Mouse (Mus musculus) heart, adult 2 months (tissue): Measurements from ENCODE around the gene Lhx2. TPM values are rescaled to one million over a fixed set of nuclear protein-coding genes. Genes with fewer than 3 reads are reported as not detected.

Source experiments
- DNase-seq, 2 experiments: peaks; one replicate each; pipeline ENCODE4 v3.0.0; 2021
- H3K27ac ChIP-seq: fragments of 200-600 bp; 2 replicates; pipeline ENCODE4 v1.8.1; 2022
- H3K27me3 ChIP-seq: fragments of 200-500 bp; 2 replicates; pipeline ENCODE4 v1.6.1; 2012; ENCODE audit warnings: mild to moderate bottlenecking, low read length, inconsistent platforms, mixed read lengths; ENCODE audit not compliant: control insufficient read depth, insufficient read depth
- H3K36me3 ChIP-seq: fragments of 200-500 bp; 2 replicates; pipeline ENCODE4 v1.6.1; 2012; ENCODE audit warnings: low read length, inconsistent platforms; ENCODE audit not compliant: control insufficient read depth, insufficient read depth
- H3K4me1 ChIP-seq: fragments of 200-500 bp; 2 replicates; pipeline ENCODE4 v1.6.1; 2011; ENCODE audit warnings: low read length; ENCODE audit not compliant: control insufficient read depth, insufficient read depth
- H3K4me3 ChIP-seq: fragments of 200-600 bp; 2 replicates; pipeline ENCODE4 v1.8.1; 2022
- H3K79me2 ChIP-seq: fragments of 200-500 bp; replicated peaks from 2 replicates; pipeline ENCODE4 v1.6.1; 2012; ENCODE audit warnings: mild to moderate bottlenecking, inconsistent platforms, low read length, moderate library complexity, mixed read lengths; ENCODE audit not compliant: control insufficient read depth, insufficient read depth
- H3K9ac ChIP-seq: fragments of 200-500 bp; 2 replicates; pipeline ENCODE4 v1.6.1; 2012; ENCODE audit warnings: low read depth, mild to moderate bottlenecking, control low read depth, inconsistent platforms, low read length, mixed read lengths
- CTCF ChIP-seq: fragments of 200-600 bp; IDR thresholded peaks from 2 replicates; pipeline ENCODE4 v1.8.1; 2022; ENCODE audit warnings: antibody characterized with exemption, mild to moderate bottlenecking, moderate library complexity
- EP300 ChIP-seq: fragments of 200-500 bp; IDR thresholded peaks from 2 replicates; pipeline ENCODE4 v1.6.1; 2011; ENCODE audit warnings: low read depth, low read length, control low read depth; ENCODE audit not compliant: insufficient read depth
- POLR2A ChIP-seq: fragments of 200-500 bp; IDR thresholded peaks from 2 replicates; pipeline ENCODE4 v1.6.1; 2011; ENCODE audit warnings: mild to moderate bottlenecking, low read depth, low read length, control low read depth; ENCODE audit not compliant: insufficient read depth
- WGBS: fragments of 180-500 bp; shearing (Covaris S2); methylation state at CpG from one replicate; pipeline ENCODE4 v1.1.7; 2018; 5-methylcytosine and 5-hydroxymethylcytosine counted together
- intact Hi-C: fragments of 180-260 bp; cut with DNase I; formaldehyde crosslinking; loops from one replicate; pipeline ENCODE4 v1.15.1; 2025
- polyA plus RNA-seq: library from polyadenylated mRNA; depleted of rRNA; stranded (reverse); fragments of >200 nt; gene quantifications from 2 replicates; pipeline ENCODE4 v1.2.3, GENCODE M21; 2012; rRNA removed
- total RNA-seq, 2 experiments: library from RNA; stranded (reverse); gene quantifications; 2 replicates each; pipeline ENCODE4 v1.2.3; 2021

The Lhx2 gene
- total and polyA plus RNA-seq, 3 experiments = not detected

DNA sequence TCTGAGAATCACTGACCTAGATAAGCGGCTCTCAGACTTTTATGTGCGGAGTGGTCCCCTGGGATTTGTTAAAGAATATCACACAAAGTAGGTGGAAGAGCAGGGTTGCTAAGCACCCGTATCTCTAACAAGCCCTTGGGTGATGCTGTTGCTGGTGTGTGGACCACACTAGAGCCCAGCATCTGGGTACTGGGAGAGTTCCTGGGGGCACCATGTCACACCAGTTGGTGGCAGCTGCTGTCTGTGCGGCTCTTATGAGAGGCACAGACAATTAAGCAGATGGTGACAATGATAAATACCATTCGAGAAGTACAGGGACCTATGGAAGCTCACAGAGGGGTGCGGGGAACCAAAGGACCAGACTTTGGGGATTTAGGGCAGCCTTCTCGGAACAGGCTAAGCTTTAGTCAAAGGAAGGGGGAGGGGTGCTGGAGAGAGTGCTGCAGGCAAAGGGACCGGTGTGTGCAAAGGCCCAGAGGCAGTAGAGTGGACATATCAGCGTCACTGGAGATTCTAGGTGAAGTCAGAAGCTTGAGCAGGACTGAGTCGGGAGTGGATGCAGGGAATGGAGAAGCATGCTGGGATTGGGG, 65.0 kb downstream of the Lhx2 start:
- H3K27me3 ChIP-seq = peaks cover 1% of the 10 kb centered on the region; the same call in 1 of the 2 replicates
- no peak overlapping the region for H3K9ac ChIP-seq
- TF ChIP-seq CTCF (no peak), POLR2A (no peak), EP300 (no peak)
- H3K4me3 ChIP-seq = no peak overlapping the region
- WGBS = 72% methylated on average over 10 of the region's 10 CpGs
- no peaks in the 10 kb centered on the region for H3K4me1 ChIP-seq
- H3K36me3 ChIP-seq = no peaks in the 10 kb centered on the region
- no peaks in the 10 kb centered on the region for H3K79me2 ChIP-seq
- no peak overlapping the region for H3K27ac ChIP-seq
- no peak for DNase-seq
- intact Hi-C loops = no loop called here

DNA sequence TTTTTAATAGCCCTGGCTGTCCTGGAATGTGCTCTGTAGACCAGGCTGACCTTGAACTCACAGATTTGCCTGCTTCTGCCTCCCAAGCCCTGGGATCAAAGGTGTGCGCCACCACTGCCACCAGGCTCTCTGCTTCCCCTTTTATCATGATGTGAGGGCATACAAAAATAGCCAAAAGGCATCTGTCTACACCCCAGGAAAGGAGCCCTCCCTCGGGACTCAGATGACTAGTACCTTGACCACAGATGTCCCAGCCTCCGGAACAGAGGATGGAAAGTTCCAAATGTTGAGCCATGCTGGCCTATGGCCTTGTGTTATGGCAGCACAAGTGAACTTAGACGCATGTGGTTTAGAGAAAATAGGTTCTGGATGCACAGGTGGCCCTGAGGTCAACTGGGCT, 66.3 kb downstream of the Lhx2 start:
- WGBS = 70% methylated on average over 4 of the region's 4 CpGs

DNA sequence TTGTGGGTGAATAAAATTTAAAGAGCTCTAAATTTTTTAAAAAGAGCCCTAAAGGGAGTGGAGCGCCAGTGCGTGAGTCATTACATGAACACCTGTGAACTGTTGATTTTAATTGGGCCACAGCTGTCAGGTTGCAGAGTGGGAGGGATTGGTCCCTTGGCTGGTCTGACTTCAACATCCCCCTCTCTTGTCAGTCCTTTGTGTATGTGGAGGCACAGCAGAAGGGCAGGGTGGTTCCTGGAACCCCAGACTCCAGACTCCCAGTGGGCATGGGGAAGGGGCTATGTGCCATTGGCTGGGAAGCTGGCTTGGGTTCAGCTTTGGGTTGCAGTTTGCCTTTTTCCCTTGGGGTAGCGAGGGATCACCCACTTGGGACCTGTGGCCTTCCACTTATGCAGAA, 70.2 kb downstream of the Lhx2 start:
- no peaks in the 10 kb centered on the region for H3K4me1 ChIP-seq
- no peaks in the 10 kb centered on the region for H3K79me2 ChIP-seq
- no peaks in the 10 kb centered on the region for H3K36me3 ChIP-seq
- H3K9ac ChIP-seq = no peak overlapping the region
- H3K27ac ChIP-seq = no peak overlapping the region
- H3K4me3 ChIP-seq = no peak overlapping the region
- peaks cover 1% of the 10 kb centered on the region; the same call in 1 of the 2 replicates for H3K27me3 ChIP-seq
- 90% methylated on average over 3 of the region's 3 CpGs for WGBS
- TF ChIP-seq CTCF = no peak
- DNase-seq = no peak
- intact Hi-C loops = no loop called here

More for the DNA sequence above, 66.3 kb downstream of the Lhx2 start:
- Histone ChIP-seq H3K9ac (no peak overlapping the region), H3K36me3 (no peaks in the 10 kb centered on the region), H3K4me1 (no peaks in the 10 kb centered on the region), H3K79me2 (no peaks in the 10 kb centered on the region), H3K27ac (no peak overlapping the region), H3K27me3 (peaks cover 1% of the 10 kb centered on the region; the same call in 1 of the 2 replicates), H3K4me3 (no peak overlapping the region)
- no peak for DNase-seq
- TF ChIP-seq POLR2A (no peak), EP300 (no peak), CTCF (no peak)
- intact Hi-C loops = no loop called here

DNA sequence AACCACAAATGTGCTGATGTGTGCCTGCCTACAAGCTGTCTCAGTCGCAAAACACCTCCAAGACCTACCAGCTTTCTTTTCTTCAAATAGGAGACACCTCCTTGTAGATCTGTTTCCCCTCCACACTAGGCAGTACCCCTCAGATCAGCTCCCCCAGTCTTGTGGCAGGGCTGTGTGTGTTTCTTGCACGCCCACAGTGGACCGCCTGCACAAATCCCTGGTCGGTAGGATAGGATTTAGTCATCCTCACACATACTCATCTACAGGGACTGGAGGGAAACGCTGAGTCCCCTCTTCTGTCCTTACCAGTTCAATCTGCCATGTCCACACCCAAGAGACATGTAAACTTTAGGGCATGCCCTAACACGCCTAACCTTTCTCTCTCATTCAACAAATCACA, 71.1 kb downstream of the Lhx2 start:
- Histone ChIP-seq H3K36me3 (no peaks in the 10 kb centered on the region), H3K9ac (no peak overlapping the region), H3K27ac (no peak overlapping the region), H3K79me2 (no peaks in the 10 kb centered on the region), H3K27me3 (peaks cover 1% of the 10 kb centered on the region; the same call in 1 of the 2 replicates), H3K4me1 (no peaks in the 10 kb centered on the region), H3K4me3 (no peak overlapping the region)
- intact Hi-C loops = no loop called here
- 76% methylated on average over 6 of the region's 6 CpGs for WGBS
- DNase-seq = no peak
- TF ChIP-seq POLR2A = no peak

DNA sequence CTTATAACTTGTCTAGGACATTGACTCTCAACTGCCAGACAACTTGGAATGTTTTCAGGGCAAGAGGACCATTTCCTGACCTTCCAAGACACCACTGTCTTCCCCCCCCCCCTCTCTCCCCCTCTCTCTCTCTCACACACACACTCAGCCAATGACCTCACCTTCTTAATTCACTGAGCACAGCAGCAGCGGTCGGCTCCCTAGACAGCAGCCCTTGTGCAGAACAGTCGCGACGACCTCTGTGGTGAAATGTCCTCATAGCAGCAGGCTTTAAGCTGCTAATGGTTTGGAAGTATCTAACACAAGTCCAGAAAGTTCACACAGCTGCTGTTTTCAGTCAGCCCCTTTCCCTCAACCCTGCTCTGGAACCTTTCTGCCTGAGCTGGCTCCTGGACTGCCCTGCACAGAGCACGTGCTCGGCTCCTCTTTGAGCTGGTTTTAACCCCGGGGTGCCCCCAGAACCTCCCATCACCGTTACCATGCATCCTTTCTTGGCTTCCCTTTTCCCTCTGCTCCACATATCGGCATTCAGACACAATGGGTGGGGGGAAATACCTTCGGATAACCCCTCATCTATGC, 73.6 kb downstream of the Lhx2 start:
- Histone ChIP-seq H3K79me2 (no peaks in the 10 kb centered on the region), H3K4me1 (no peaks in the 10 kb centered on the region), H3K4me3 (no peak overlapping the region), H3K27me3 (no peaks in the 10 kb centered on the region; the same call in 1 of the 2 replicates), H3K36me3 (no peaks in the 10 kb centered on the region), H3K27ac (no peak overlapping the region), H3K9ac (no peak overlapping the region)
- no peak for TF ChIP-seq EP300
- no peak for TF ChIP-seq POLR2A
- TF ChIP-seq CTCF = no peak
- intact Hi-C loops = no loop called here
- DNase-seq = no peak
- WGBS = 29% methylated on average over 11 of the region's 11 CpGs

DNA sequence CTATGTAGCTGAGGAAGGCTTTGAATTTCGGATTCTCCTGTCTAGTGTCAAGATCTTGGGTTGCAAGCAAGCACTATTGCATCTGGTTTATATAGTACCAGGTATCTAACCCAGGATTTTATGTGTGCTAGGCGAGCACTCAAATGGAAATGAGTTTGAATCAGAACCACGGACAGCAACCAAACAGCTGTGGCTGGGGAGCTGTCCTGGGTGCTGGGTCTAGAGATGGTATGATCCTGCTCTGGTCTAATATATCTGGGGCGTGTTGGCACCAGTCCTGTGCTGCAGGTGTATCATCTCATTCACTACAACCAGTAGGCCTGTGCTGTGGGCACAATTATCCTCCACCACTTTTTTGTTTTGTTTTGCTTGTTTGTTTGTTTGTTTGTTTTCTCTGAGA, 78.9 kb downstream of the Lhx2 start:
- Histone ChIP-seq H3K4me1 (no peaks in the 10 kb centered on the region), H3K9ac (no peak overlapping the region), H3K79me2 (no peaks in the 10 kb centered on the region), H3K27me3 (no peaks in the 10 kb centered on the region), H3K36me3 (no peaks in the 10 kb centered on the region), H3K4me3 (no peak overlapping the region), H3K27ac (no peak overlapping the region)
- 13% methylated on average over 4 of the region's 4 CpGs for WGBS
- DNase-seq = peak; percentile 7 to 46
- intact Hi-C loops = no loop called here
- no peak for TF ChIP-seq CTCF
- TF ChIP-seq POLR2A = no peak
- 0 out of 2 replicates have a peak, but pooled peaks have one; percentile 34 for TF ChIP-seq EP300

Other genes starting within 250 kb of the Lhx2 start
- gene Dennd1a, start 51.9 kb upstream of the Lhx2 start, total RNA-seq = 10 to 100 TPM; 22.0 to 26.8 TPM
- gene Dennd1a, start 51.9 kb upstream of the Lhx2 start, polyA plus RNA-seq = 17.0 and 17.6 TPM in 2 replicates
- gene Nek6, start 172.4 kb downstream of the Lhx2 start, total RNA-seq = 1 to 10 TPM; 2.9 to 3.3 TPM
- gene Nek6, start 172.4 kb downstream of the Lhx2 start, polyA plus RNA-seq = 5.5 and 5.8 TPM in 2 replicates